Mouse (Mus musculus): ENCODE measurements at regions not wholly inside any gene's neighbourhood (a gene's known extent, or its start where the extent isn't known, plus 50 kb on each side); places are given as distances from the start of the nearest gene placed in this dataset.
"Not testable (repeated sequence)": the region's sequence is repeated elsewhere in the genome, so short reads cannot be mapped to it uniquely, and the experiment has no call there.

- no peak for DNase-seq (ENCODE audit: low spot score)
These were observed 126.5 kb upstream of the A430005L14Rik start for GRCm38 (mm10) chr4:153830491-153830890.

GRCm38 (mm10) chr4:153831251-153831650, 125.8 kb upstream of the A430005L14Rik start:
- not testable (repeated sequence) for DNase-seq (ENCODE audit: low spot score); ATAC-seq (ENCODE audit: insufficient read depth, low read depth); H3K27me3 ChIP-seq (ENCODE audit: control insufficient read depth, insufficient read depth, low read length); H3K4me2 ChIP-seq (ENCODE audit: low read depth, low read length); H3K36me3 ChIP-seq (replicated peaks; ENCODE audit: control insufficient read depth, insufficient read depth, low read length); H3K4me3 ChIP-seq (ENCODE audit: low read depth, low read length); H3K9me3 ChIP-seq (replicated peaks; ENCODE audit: control insufficient read depth, low read length); H3K9ac ChIP-seq (replicated peaks; ENCODE audit: low read depth, low read length); H3K4me1 ChIP-seq (ENCODE audit: control insufficient read depth, insufficient read depth); H3K27ac ChIP-seq (ENCODE audit: low read depth)
- WGBS: 59% methylated on average over 11 of the region's 11 CpGs

More at GRCm38 (mm10) chr4:153830491-153830890, 126.5 kb upstream of the A430005L14Rik start:
- H3K27ac ChIP-seq (ENCODE audit: low read depth): no peak overlapping the region
- no peak overlapping the region for H3K4me2 ChIP-seq (ENCODE audit: low read depth, low read length)
- TF ChIP-seq CTCF (IDR thresholded peaks at IDR 0.05; ENCODE audit: low read depth): no peak
- no peak for TF ChIP-seq EP300 (IDR thresholded peaks at IDR 0.05; ENCODE audit: low read depth)
- H3K27me3 ChIP-seq (ENCODE audit: control insufficient read depth, insufficient read depth, low read length): no peaks in the 10 kb centered on the region
- H3K9me3 ChIP-seq (replicated peaks; ENCODE audit: control insufficient read depth, low read length): no peaks in the 10 kb centered on the region
- H3K36me3 ChIP-seq (replicated peaks; ENCODE audit: control insufficient read depth, insufficient read depth, low read length): no peaks in the 10 kb centered on the region
- 84% methylated on average over 5 of the region's 5 CpGs for WGBS
- H3K9ac ChIP-seq (replicated peaks; ENCODE audit: low read depth, low read length): no peak overlapping the region
- no peak overlapping the region for H3K4me3 ChIP-seq (ENCODE audit: low read depth, low read length)
- ATAC-seq (ENCODE audit: insufficient read depth, low read depth): no peak
- H3K4me1 ChIP-seq (ENCODE audit: control insufficient read depth, insufficient read depth): no peaks in the 10 kb centered on the region

- H3K4me3 ChIP-seq (ENCODE audit: low read depth, low read length): no peak overlapping the region
- no peak for DNase-seq (ENCODE audit: low spot score)
- H3K36me3 ChIP-seq (replicated peaks; ENCODE audit: control insufficient read depth, insufficient read depth, low read length): no peaks in the 10 kb centered on the region
- no peak overlapping the region for H3K27ac ChIP-seq (ENCODE audit: low read depth)
- no peak for TF ChIP-seq EP300 (IDR thresholded peaks at IDR 0.05; ENCODE audit: low read depth)
- TF ChIP-seq CTCF (IDR thresholded peaks at IDR 0.05; ENCODE audit: low read depth): no peak
- WGBS: 36% methylated on average over 2 of the region's 2 CpGs
- H3K9ac ChIP-seq (replicated peaks; ENCODE audit: low read depth, low read length): no peak overlapping the region
- ATAC-seq (ENCODE audit: insufficient read depth, low read depth): no peak
- H3K4me2 ChIP-seq (ENCODE audit: low read depth, low read length): no peak overlapping the region
- H3K27me3 ChIP-seq (ENCODE audit: control insufficient read depth, insufficient read depth, low read length): no peaks in the 10 kb centered on the region
- H3K9me3 ChIP-seq (replicated peaks; ENCODE audit: control insufficient read depth, low read length): no peaks in the 10 kb centered on the region
- no peaks in the 10 kb centered on the region for H3K4me1 ChIP-seq (ENCODE audit: control insufficient read depth, insufficient read depth)
These were observed 124.9 kb upstream of the A430005L14Rik start for GRCm38 (mm10) chr4:153832151-153832550.

GRCm38 (mm10) chr4:153844766-153845165, 112.3 kb upstream of the A430005L14Rik start:
- no peak for ATAC-seq (ENCODE audit: insufficient read depth, low read depth)
- H3K9ac ChIP-seq (replicated peaks; ENCODE audit: low read depth, low read length): no peak overlapping the region
- no peak overlapping the region for H3K4me3 ChIP-seq (ENCODE audit: low read depth, low read length)
- H3K4me1 ChIP-seq (ENCODE audit: control insufficient read depth, insufficient read depth): no peaks in the 10 kb centered on the region
- DNase-seq (ENCODE audit: low spot score): no peak
- H3K27ac ChIP-seq (ENCODE audit: low read depth): no peak overlapping the region
- no peaks in the 10 kb centered on the region for H3K36me3 ChIP-seq (replicated peaks; ENCODE audit: control insufficient read depth, insufficient read depth, low read length)
- H3K4me2 ChIP-seq (ENCODE audit: low read depth, low read length): no peak overlapping the region
- H3K9me3 ChIP-seq (replicated peaks; ENCODE audit: control insufficient read depth, low read length): no peaks in the 10 kb centered on the region
- no peak for TF ChIP-seq CTCF (IDR thresholded peaks at IDR 0.05; ENCODE audit: low read depth)
- TF ChIP-seq EP300 (IDR thresholded peaks at IDR 0.05; ENCODE audit: low read depth): no peak
- no peaks in the 10 kb centered on the region for H3K27me3 ChIP-seq (ENCODE audit: control insufficient read depth, insufficient read depth, low read length)
- WGBS: 78% methylated on average over 6 of the region's 6 CpGs

- Histone ChIP-seq H3K4me2 (ENCODE audit: low read depth, low read length) (no peak overlapping the region), H3K9me3 (replicated peaks; ENCODE audit: control insufficient read depth, low read length) (no peaks in the 10 kb centered on the region), H3K4me3 (ENCODE audit: low read depth, low read length) (no peak overlapping the region), H3K4me1 (ENCODE audit: control insufficient read depth, insufficient read depth) (no peaks in the 10 kb centered on the region), H3K27me3 (ENCODE audit: control insufficient read depth, insufficient read depth, low read length) (no peaks in the 10 kb centered on the region), H3K27ac (ENCODE audit: low read depth) (no peak overlapping the region), H3K9ac (replicated peaks; ENCODE audit: low read depth, low read length) (no peak overlapping the region), H3K36me3 (replicated peaks; ENCODE audit: control insufficient read depth, insufficient read depth, low read length) (no peaks in the 10 kb centered on the region)
- TF ChIP-seq EP300 (IDR thresholded peaks at IDR 0.05; ENCODE audit: low read depth) (no peak), CTCF (IDR thresholded peaks at IDR 0.05; ENCODE audit: low read depth) (no peak)
- DNase-seq (ENCODE audit: low spot score) (no peak), ATAC-seq (ENCODE audit: insufficient read depth, low read depth) (no peak)
- 64% methylated on average over 3 of the region's 3 CpGs for WGBS
These were observed 108.8 kb upstream of the A430005L14Rik start for GRCm38 (mm10) chr4:153848274-153848673.

GRCm38 (mm10) chr4:153850186-153850585, 106.9 kb upstream of the A430005L14Rik start:
- WGBS: 68% methylated on average over 11 of the region's 11 CpGs
- Histone ChIP-seq H3K9ac (replicated peaks; ENCODE audit: low read depth, low read length) (no peak overlapping the region), H3K27me3 (ENCODE audit: control insufficient read depth, insufficient read depth, low read length) (no peaks in the 10 kb centered on the region), H3K9me3 (replicated peaks; ENCODE audit: control insufficient read depth, low read length) (no peaks in the 10 kb centered on the region), H3K4me1 (ENCODE audit: control insufficient read depth, insufficient read depth) (no peaks in the 10 kb centered on the region), H3K27ac (ENCODE audit: low read depth) (no peak overlapping the region), H3K36me3 (replicated peaks; ENCODE audit: control insufficient read depth, insufficient read depth, low read length) (no peaks in the 10 kb centered on the region), H3K4me3 (ENCODE audit: low read depth, low read length) (no peak overlapping the region), H3K4me2 (ENCODE audit: low read depth, low read length) (no peak overlapping the region)
- TF ChIP-seq CTCF (IDR thresholded peaks at IDR 0.05; ENCODE audit: low read depth): no peak
- no peak for TF ChIP-seq EP300 (IDR thresholded peaks at IDR 0.05; ENCODE audit: low read depth)
- no peak for DNase-seq (ENCODE audit: low spot score)
- ATAC-seq (ENCODE audit: insufficient read depth, low read depth): no peak
